Mouse (Mus musculus) left cerebral cortex, adult 8-10 months (tissue): ENCODE results near the gene Misp. TPM values are rescaled to one million over a fixed set of nuclear protein-coding genes. Genes with fewer than 3 reads are reported as not detected.

Experiments
- DNase-seq, 2 experiments: peaks; one replicate each; pipeline ENCODE4 v3.0.0; 2022; ENCODE audit warnings: low spot score in 2 of 2
- total RNA-seq, 4 experiments: library from RNA; stranded (reverse); gene quantifications; 2 replicates each; pipeline ENCODE4 v1.2.4; 2022

The Misp gene
- total RNA-seq: under 1 TPM; 0.32 to 0.89 (median 0.54) TPM

DNA sequence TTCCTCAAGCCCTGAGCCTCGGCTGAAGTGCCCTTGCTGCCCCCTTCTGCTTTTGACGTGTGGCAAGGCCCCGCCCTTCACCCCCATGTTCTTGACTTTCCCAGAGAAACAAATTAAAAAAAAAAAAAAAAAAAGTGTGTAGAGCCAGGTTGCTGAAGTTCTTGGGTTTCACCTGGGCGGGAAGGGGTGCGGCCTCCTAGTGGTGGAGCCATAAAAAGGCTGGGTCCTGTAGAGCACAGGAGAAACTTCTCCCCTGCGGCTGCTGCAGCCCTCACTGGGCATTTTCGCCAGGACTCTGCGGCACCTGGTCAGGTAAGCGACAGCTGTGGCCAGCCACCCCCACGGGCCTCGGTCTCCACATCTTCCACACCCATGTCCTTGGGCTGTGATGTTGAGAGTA lies at the start of gene Misp:
Misp (plus strand) TSS at position 208 of the 400 bp plus-strand sequence.
- DNase-seq: no peak

DNA sequence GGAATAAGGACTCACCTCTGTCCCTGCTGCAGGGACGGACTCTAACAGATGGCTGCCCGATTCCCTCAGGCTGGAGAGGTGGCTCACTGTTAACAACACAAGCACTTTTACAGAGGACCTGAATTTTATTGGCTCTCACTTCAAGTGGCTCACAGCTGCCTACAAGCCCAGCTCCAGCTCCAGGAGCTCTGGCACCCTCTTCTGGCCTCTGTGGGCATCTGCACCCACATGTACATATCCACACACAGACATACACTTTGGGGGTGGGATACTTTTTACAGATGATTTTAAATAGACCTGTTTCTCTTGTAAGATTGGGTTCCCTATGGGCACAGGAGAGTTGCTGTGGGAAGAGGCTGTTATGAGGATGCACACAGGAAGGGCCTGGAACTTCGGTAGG lies 48.5 kb upstream of the Misp start:
- DNase-seq: no peak

DNA sequence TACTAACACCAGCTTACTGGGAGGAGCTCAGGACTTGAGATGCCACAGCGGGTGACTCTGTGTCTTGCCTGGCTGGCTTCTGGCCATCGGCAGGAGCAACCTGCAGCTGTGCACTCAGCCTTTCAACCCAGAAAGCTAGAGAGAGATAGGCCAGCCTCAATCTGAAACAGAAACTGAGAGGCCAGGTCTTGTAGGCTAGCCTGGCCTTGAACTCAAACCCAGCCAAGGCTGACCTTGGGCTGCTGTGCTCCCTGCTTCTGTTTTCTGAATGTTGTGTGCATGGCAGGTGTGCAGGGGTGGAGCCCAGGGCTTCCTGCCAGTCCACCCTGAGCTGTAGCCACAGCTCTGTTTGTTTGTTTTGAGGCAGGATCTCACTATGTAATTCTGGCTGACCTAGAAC lies 47.6 kb upstream of the Misp start:
- no peak for DNase-seq

DNA sequence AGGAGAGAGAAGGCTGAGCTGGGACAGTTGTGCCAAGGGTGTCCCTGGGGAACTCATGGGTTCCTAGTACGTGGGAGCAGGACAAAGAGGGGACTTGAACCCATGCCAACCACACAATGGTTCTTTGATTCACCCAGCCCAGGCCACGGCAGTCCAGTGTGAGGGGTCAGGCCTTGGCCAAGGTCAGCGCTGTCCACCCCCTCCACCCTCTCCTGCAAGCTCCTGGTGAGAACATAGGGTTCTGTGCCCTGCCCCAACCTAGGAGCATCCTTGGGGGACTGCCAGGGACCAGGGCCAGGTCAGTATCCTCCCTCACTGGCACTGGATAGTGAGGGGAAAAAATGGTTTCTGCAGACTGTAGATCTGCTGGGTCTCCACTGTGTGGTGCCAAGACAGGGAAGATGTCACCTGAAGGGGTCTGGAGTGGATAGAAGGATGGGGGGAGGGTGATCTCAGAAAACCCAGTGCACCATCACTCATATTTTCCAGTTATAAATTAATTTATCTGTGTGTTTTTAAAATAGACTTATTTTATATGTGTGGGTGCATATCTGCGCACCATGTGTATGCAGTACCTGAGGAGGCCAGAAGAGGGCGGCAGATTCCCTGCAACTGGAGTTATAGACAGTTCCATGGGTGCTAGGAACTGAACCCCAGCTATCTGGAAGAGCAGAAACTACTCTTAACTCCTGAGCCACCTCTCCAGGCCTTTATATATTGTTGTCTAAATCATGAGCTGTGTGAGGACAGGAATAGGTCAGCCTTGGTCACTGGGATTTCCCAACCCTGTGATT lies 46.1 kb upstream of the Misp start:
- DNase-seq: no peak

DNA sequence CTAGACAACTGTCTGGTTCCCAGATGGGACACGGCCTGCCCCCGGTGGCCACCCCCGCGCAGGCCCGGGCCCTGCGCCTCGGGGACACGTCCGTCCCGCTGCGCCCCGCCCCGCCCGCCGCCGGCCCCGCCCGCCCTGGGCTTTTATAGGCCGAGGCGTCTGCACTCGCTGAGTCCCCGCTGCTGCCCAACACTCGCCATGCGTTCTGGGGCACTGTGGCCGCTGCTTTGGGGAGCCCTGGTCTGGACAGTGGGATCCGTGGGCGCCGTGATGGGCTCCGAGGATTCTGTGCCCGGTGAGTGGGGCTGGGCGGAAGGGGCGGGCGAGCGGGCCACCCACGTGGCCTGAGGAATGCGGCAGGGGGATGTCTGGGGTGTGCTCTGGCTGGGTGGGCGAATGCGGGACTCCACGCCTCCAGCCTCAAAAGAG lies 43.7 kb upstream of the Misp start, which contains the start of gene Fstl3:
Fstl3 (plus strand) TSS at position 170 of the 429 bp plus-strand sequence.
- DNase-seq: no peak

DNA sequence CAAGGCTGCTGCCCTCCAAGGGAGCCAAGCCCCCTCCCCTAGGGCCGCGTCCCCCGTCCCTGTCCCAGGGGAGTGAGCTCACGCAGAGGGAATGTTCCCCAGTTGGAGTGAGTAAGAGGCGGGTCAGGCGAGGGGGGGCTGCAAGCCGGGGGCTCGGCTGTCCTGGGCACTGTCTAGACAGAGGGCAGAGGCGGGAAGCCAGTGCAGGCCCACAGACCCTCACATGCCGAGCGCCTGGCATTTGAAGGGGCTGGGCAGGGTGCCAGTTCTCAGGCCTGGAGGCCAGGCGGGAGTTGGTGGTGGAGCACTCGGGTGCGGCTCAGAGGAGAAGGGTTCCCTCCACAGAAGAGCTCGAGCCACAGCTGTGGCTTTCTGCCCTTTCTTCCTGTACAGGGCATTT lies 42.8 kb upstream of the Misp start:
- no peak for DNase-seq

DNA sequence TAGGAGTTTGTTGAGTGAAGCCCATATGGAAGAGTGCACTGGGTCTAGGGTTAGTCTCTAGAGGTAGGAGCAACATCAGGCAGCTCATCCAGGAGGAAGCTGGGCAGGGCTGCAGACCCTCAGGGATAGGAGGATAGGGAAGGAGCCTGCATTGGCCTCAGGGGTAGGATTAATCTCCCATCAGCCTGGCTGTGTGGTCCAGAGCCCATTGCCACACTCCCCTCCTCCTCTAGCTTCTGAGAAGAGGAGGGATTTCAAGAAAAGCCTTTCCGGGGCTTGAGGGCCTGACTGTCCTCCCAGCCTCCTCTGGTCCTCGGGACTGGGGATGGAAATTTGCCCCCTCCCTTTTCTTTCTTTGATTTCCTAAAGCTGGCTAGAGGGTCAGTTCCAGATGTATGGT lies 41.6 kb upstream of the Misp start:
- DNase-seq: no peak

DNA sequence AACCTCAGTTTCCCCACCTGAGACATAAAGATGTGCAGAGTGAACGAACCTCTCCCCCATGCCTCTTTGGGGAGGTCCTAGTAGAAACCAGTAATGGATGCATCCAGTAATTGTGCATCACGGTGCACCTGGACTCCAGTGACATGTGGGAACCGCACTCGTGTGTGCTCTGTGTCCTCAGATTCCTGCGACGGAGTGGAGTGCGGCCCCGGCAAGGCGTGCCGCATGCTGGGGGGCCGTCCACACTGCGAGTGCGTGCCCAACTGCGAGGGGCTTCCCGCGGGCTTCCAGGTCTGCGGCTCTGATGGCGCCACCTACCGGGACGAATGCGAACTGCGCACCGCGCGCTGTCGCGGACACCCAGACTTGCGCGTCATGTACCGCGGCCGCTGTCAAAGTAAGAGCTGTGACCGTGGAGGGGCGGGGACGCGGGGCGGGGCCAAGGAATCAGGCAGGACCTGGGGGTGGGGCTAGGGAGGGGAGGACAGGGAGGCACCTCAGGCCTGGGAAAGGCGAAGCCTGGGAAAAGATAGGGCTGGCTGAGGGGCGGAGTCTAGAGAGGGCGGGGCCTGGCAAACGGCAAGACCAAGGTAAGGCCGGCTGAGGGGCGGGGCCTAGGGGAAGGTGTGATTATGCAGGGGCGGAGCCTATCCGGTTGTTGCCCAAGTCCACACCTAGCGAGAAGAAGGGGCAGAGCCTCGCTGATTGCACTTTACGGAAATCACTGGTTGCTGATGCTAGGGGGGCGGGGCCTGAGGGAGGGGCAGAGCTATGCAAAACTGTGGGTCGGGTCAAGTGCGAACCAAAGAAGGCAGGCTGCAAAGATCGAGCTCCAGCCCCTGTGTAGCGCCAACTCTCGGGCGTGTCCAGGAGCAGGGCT lies 40.8 kb upstream of the Misp start:
- DNase-seq: peak; percentile 97 to 99

DNA sequence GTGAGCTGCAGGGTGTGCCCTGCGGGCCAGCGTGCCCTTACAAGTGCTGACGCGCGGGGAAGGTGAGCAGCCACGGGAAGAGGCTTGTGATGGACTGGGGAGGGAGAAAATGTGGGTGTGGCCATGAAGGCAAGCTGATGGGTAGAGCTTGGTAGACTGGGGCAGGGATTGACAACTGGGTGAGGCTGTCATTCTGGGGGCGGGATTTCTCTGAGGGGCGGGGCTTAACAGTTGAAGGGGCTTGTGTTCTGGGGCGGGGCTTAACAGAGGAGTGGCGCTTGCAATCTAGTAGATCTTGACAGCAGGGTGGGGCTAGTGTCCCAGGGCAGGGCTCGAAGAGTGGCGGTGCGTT lies 40.1 kb upstream of the Misp start:
- no peak for DNase-seq

DNA sequence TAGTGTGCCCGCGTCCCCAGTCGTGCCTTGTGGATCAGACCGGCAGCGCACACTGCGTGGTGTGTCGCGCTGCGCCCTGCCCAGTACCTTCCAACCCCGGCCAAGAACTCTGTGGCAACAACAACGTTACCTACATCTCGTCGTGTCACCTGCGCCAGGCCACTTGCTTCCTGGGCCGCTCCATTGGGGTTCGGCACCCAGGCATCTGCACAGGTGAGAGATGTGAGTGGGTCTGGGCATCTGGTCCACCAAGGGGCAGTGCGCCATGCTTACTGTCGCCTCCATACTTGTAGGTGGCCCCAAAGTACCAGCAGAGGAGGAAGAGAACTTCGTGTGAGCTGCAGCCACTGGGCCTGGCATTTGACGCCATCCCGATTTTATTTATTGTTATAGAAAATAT lies 39.6 kb upstream of the Misp start:
- no peak for DNase-seq

DNA sequence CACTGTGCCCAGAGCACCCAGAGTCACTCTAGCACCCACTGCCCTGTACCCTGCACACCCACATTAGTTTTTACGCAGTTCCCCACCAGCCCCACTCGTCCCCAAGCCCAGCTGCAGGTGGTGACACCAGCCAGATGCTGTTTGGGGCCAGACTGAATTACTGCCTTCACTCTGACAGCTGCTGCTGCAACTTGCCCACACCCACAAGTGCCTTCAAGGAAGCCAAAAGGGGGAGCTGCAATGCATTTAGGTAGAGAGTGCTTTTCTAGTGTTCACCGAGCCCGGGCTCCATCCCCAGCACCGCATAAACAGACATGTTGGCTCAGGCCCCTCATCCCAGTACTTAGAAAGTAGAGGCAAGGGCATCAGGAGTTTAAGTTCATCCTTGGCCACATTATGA lies 38.8 kb upstream of the Misp start:
- DNase-seq: no peak

DNA sequence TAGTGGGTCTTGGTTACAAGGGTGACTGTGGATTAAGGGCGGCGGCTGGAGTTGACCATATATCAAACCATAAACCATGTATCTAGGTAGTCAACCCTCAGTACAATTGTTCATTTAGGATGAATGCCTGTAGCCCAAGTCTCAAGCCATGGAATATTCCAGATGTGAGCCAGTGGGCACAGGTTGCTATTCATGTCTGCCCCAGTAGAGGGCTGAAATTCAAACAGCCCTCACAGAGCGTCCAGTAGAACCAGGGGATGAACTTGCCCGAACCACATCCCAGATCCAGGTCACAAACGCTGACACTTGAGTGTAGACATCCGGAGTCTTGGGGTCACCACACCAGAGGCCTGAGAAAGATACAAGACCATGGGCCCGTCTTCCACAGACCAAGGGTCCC lies 37.7 kb upstream of the Misp start:
- DNase-seq: no peak

DNA sequence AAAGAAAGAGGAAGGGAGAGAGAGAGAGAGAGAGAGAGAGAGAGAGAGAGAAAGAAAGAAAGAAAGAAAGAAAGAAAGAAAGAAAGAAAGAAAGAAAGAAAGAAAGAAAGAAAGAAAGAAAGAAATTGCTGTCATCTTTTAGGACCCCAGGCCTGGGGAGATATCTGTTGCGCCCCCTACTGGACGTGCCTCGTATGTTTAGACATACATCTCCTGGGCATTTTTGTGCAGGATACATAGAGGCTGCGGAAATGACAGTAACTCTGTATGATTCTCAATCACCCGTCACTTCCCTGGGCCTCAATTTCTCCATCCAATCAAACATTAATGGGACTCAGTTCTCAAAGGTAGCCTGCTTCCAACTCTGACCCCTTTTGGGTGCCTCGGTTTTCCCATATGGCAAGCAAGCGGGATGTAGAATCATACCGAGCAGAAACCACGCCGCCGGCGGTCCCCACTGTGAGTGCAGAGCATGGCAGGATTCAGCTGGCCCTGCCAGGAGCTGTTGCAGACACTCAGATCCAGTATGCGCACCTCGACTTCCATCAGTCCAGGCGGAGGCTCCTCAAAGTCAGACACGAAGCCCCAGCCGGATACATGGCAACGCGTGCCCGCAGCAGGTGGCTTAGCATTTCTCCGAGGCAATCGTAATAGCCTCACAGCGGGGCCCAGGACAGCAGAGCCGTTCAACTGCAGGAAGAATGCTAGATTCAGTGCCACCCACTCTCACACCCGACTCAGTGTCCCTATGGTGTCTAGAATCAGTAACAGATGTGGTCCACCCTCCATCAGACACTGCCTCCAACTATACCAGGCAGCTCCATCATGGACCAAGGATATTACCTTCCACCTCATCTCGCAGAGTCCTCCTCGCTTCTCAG lies 36.6 kb upstream of the Misp start:
- DNase-seq: no peak

DNA sequence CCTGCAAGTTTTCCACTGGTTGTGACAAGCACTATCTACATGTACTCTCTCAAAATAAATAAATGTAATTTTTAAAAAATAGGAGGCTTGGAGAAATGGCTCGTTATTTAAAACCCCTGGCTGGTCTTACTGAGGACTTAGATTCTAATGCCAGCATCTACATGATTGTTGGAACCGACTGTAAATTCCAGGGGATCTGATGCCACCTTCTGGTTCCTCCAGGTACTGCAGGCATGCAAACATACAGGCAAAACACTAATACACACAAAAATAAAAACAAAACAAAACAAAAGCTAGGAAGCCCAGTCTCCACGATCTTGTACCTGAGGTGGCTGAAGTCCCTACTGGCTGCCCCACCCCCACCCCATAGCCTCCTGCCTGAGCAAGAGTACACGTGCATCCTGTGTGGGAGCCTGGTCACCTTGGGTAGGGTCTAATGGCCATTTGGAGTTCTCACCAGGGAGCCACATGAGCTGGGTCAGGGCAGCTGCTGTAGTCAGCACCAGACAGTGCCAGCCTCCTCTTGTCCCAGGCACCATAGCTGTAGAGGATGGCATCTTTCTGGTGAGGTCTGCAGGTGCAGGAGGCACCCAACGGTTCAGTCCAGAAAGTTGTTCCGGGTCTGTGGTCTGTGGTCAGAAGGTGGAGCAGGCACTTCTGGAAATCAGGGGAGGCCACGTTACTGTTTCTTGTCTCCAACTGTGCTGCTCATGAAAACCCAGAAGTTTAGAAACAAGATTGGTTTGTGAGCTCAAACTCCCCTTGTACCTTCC lies 32.2 kb upstream of the Misp start:
- peak in 1 of 2 experiments; percentile 73 for DNase-seq

DNA sequence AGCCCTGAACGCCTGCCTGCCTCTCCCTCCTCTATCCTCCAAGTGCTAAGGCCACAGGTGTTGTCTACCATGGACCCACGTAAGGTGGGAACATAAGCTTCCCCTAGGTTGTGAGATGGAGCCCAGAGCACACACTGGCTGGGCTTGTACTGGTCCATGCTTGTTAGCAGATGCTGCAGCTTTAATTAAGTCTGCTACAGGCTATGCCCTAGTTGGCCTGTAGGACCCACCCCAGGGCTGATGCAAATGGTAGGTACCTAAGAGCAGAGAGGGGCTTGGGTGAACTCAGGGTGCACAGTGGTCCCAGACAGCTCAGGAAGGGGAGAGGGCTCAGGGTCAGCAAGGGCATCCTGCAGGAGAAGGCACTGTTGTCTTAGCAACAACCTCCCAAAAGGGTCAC lies 31.2 kb upstream of the Misp start:
- no peak for DNase-seq

DNA sequence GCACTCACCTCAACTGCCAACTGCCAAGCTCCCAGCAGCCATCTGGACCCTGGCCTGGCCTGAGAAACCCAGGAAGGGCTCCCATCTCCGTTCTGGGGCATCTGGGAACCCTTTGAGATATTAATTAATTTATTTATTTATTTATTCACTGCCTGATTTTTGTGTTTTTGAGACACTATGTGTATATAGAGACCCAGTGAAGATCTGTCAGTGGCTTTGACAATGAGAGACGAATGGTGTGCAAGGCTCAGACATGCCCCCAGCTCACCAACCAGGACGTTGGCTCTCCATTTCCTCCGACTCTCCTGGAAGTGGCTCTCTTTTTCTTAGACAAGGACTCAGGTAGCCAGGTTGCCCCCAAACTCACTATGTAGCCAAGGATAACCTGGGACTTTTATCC lies 29.9 kb upstream of the Misp start, which contains the start of gene Prss57:
Prss57 (minus strand) TSS at position 101 of the 400 bp plus-strand sequence.
- DNase-seq: no peak

DNA sequence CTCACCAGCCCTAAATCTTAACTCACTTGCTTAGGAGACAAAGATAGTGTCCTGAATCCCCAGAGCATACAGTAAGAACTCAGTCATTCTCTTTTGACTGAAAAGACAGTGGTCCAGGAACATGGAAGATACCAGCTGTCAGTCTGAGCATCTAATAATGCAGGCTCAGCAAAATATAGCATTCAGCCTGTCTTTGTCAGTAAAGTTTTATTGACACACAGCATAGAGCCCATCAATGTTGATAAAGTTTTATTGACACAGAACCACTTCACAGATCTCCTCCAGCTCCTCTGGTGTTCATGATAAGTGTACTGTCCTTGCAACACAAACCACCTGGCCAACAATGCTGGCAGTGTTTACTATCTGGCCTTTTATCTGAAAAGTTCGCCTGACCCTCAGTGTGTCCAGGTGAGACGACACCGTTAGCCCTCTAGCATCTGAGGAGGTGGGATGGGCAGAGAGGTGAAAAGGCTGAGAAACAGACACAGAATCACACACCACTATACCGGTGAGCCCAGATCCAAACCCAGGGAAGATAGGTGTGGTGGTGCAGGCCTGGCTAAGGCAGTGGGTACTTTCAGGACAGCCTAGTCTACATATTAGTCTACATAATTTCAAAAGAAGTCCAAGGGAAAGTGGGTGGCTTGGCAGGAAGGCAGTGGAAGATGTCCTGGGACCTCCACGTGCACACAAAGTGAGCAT lies 28.3 kb upstream of the Misp start:
- DNase-seq: no peak

DNA sequence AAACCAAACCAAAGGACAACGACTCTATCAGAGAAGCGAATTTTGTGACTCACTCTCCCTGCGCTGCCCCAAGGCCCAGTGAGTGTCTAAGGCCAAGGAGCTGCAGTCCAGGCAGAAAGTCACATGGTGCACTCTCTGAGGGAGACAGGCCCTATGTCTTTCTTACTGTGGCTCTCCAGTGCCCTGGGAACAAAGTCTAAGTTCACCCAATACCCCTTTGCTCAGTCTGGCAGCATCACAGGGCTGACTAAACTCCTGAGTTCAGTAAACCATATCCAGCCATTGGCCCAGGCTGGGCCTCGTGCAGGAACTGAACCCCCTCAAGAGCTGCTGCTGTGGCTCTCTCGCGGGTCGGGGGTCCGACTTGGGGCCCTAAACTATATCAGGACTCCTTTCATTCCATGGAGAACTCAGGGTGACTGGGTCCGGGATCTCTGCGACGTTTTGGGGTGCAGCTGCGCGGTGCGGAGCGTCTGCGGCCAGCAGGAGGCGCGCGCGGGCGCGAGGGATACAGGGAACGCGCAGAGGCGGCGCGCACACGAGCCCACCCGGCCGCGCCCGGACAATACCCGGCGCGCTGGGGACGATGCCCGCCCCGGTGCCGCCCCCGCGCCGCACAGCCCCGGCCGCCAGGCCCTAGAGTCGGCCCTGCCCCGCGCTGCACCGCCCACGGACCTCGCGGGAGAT lies 27.6 kb upstream of the Misp start, which contains the start of gene Palm:
Palm (plus strand) TSS at position 522 of the 687 bp plus-strand sequence.
- peak; percentile 70 to 89 for DNase-seq

DNA sequence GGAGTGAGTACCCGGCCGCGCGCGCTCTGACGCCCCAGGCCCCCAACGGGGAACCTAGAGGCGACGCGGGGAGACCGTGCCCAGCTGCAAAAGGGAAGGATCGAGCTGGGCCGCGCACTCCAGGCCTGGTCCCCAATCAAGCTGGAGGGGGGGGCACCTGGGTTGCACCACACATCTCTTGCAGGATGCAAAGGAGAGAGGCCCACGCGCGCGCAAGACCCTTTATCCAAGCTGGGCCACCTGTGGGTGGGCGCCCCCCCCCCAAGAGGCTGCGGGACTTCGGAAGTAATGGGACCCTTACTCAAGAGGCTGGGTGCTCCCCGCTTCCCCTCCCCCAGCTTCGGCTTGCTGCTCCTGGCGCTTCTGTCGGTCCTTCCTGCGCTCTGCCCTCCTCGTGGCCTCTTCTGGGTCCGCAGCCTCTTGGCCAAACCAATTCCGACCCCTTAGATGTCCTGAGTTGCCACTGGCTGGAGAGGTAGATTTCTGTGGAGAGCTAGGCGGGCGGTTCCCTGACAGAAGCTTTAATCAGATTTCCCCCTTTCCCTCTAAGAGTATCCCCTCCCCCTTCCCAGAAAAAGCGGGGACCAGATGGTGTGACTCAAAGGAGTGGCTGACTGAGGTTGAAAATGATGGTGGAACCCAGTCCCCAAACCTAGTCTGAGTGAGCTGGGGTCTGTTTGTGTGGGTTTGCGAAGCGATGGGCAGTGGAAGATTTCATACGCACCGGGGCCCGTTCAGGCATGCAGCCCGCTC lies 26.9 kb upstream of the Misp start:
- DNase-seq: peak in 1 of 2 experiments; percentile 56
